Mouse (Mus musculus) neutrophil, adult 5-6 weeks (primary cell): ENCODE measurements around the gene Mus81. TPM values are rescaled to one million over a fixed set of nuclear protein-coding genes. Genes with fewer than 3 reads are reported as not detected.
"Not testable (repeated sequence)": the region's sequence is repeated elsewhere in the genome, so short reads cannot be mapped to it uniquely, and the experiment has no call there.

Experiments used
- ATAC-seq: fragments of 151-379, 151-347 bp; 2 replicates; pipeline ENCODE4 v1.8.0; 2017; ENCODE audit warnings: mild to moderate bottlenecking, moderate TSS enrichment; ENCODE audit not compliant: insufficient number of reproducible peaks, poor library complexity, low FRiP score, severe bottlenecking; ENCODE audit errors: extremely low read depth
- total RNA-seq: library from RNA; stranded (forward); fragments of 200-1000 nt; gene quantifications from 2 replicates; pipeline ENCODE4 v1.2.3, GENCODE M21; 2017

The Mus81 gene
- total RNA-seq, 1 experiment from 2014 or later, result 19.0 TPM

DNA sequence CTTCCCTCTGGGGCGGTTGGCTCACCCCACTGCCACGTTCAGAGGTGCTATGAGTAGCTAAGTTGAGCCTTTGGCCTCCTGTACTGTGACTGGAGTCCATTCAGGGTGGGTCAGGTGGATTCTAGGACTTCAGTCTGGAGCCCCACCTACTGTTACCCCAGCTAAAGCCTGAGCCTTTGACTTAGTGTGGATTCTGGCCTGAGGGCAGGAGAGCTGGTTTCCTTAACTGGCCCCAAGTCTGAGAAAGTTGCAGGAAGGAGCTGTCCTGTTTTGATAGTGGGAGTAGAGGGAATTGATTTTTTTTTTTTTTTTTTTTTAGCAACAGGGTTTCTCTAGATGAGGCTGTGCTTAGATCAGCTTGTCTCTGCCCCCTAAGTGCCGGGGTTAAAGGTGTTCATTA lies 6.1 kb upstream of the Mus81 start:
- ATAC-seq, result no peak

GRCm38 (mm10) chr19:5493301-5493721 lies 5.1 kb upstream of the Mus81 start:
- ATAC-seq, result not testable (repeated sequence)

GRCm38 (mm10) chr19:5492641-5493040 lies 4.4 kb upstream of the Mus81 start:
- ATAC-seq, result no peak

GRCm38 (mm10) chr19:5490898-5491708 lies 2.9 kb upstream of the Mus81 start:
- peak; percentile 38 for ATAC-seq

- peak; percentile 40 for ATAC-seq
These were observed 2.2 kb upstream of the Mus81 start, which contains the start of gene Cfl1 for GRCm38 (mm10) chr19:5490313-5490897. Gene Cfl1, plus strand, starts transcription at chr19:5490455.

DNA sequence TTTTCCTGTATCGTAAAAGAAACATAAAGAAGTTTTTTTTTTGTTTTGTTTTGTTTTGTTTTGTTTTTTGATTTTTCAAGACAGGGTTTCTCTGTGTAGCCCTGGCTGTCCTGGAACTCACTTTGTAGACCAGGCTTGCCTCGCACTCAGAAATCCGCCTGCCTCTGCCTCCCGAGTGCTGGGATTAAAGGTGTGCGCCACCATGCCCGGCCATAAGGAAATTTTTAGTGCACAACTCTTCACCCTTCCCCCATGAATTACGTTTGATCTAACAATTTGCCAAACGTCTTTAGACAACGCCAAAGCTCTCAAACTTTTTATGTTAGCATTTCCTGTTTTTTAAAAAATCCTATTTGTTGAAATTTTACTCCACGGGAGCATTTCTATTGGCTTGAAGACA lies 1.5 kb upstream of the Mus81 start:
- ATAC-seq, result not testable (repeated sequence)

GRCm38 (mm10) chr19:5488878-5489571 lies 823 bp upstream of the Mus81 start:
- peak; percentile 64 for ATAC-seq

- no peak for ATAC-seq
These were observed 1.4 kb downstream of the Mus81 start for GRCm38 (mm10) chr19:5486771-5487170.

- no peak for ATAC-seq
These were observed 1.9 kb downstream of the Mus81 start for GRCm38 (mm10) chr19:5486286-5486685.

GRCm38 (mm10) chr19:5485821-5486220 lies 2.4 kb downstream of the Mus81 start:
- no peak for ATAC-seq

GRCm38 (mm10) chr19:5485371-5485770 lies 2.8 kb downstream of the Mus81 start:
- ATAC-seq, result no peak

GRCm38 (mm10) chr19:5484496-5484895 lies 3.7 kb downstream of the Mus81 start:
- ATAC-seq, result no peak

DNA sequence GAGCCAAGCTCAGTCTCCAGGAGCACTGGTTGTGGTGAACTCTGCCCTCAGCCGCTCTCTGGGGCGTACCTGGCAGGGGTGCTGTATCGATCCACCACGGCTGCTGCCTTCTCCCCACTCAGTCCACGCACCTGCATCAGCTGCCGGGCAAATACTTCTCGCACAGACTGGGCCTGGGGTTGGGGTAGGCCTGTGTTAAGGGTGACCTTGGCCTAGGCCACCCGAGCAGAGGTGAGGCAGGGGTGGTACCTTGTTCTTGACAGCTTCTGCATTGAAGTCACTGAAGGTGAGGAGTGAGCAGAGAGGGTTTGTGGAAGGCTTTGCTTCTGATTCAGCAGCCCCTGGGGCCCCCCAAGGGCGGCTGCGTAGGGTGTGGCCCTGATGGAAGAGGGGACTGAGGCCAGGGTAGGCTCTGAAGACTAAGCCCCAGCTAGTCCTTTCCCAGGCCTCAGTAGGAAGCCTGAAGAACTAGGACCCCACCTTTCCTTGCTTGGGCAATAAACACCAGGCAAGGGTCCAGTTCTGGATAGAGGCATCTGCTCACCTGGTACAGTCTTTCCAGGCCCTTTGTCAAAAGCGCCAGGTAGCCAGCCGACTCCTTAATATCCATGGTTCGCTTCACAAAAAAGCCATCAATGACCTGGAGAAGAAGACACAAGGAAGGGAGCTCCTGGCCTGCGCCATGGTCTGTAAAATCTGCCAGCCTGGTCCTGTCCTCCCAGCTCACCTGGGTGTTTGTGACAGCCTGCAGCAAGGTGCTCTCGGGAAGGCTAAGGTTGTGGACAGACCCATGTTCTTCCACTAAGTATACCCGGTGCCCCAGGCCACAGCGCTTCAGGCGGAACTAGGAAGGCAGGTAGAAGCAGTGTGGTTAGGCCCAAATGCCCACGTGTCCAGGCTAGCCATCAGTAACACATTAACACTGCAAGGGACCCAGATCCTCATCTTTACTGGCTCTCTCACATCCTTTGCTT lies 4.5 kb downstream of the Mus81 start:
- ATAC-seq, result no peak

DNA sequence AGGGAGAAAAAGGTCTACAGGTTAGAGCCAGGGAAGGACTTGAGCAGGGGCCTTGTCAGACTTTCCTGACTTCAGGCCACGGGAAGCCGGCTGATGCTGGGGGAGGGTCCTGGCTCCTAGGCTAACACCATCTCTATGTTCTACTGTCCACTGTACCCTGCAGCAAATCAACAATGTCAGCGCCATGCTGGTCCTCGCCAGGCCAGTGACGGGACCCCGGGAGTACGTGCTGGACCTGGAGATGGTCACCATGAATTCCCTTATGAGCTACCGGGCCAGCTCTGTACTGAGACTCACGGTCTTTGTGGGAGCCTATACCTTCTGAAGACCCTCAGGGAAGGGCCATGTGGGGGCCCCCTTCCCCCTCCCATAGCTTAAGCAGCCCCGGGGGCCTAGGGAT lies 6.8 kb downstream of the Mus81 start:
- no peak for ATAC-seq

DNA sequence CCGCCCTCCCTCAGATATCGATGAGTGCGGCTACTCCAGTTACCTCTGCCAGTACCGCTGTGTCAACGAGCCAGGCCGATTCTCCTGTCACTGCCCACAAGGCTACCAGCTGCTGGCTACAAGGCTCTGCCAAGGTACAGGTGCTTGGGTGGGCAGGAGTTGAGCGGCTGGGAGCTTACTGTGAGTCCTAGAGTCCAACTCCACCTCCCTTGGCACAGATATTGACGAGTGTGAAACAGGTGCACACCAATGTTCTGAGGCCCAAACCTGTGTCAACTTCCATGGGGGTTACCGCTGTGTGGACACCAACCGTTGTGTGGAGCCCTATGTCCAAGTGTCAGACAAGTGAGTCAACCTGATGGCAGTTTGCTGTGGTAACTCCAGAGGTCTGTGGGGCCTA lies 8.2 kb downstream of the Mus81 start:
- ATAC-seq, result no peak

DNA sequence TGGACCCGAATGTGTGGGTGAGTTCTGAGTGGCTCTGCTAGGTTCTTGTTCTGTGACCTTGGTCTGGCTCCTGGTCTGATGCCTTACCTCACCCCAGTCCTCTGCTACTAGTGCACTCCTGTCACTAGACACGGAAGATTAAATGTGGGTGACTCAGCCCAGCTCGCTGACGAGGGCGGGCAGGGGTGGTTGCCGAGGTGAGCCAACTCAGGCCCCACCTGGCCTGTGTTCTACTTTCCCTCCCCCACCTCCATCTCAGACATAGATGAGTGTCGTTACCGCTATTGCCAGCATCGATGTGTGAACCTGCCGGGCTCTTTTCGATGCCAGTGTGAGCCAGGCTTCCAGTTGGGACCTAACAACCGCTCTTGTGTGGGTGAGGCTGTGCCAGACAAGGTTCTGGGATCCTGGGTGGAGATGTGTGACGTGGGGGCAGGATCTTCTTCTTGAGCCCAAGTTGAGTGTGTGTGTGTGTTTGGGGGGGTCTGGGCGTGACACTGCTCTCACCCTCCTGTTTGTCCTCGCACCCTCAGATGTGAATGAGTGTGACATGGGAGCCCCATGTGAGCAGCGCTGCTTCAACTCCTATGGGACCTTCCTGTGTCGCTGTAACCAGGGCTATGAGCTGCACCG lies 10.4 kb downstream of the Mus81 start:
- no peak for ATAC-seq

- ATAC-seq, result no peak
These were observed 11.1 kb downstream of the Mus81 start for GRCm38 (mm10) chr19:5477004-5477667.
